Mouse (Mus musculus): ENCODE measurements at regions not wholly inside any gene's neighbourhood (a gene's known extent, or its start where the extent isn't known, plus 50 kb on each side); places are given as distances from the start of the nearest gene placed in this dataset.
A peak's percentile ranks its signal among the peaks of the same experiment; 100 is the strongest.
"Not testable (repeated sequence)": the region's sequence is repeated elsewhere in the genome, so short reads cannot be mapped to it uniquely, and the experiment has no call there.

- DNase-seq (ENCODE audit: inconsistent ontology term), result no peak
Measured at GRCm38 (mm10) chr11:27105920-27106319, 512.1 kb upstream of the Vrk2 start.

GRCm38 (mm10) chr11:27102906-27103305 is 509.1 kb upstream of the Vrk2 start:
- DNase-seq (ENCODE audit: inconsistent ontology term), result no peak

GRCm38 (mm10) chr11:27102045-27102444 is 508.2 kb upstream of the Vrk2 start:
- no peak for DNase-seq (ENCODE audit: inconsistent ontology term)

- no peak for DNase-seq (ENCODE audit: inconsistent ontology term)
Measured at GRCm38 (mm10) chr11:27096615-27097014, 502.8 kb upstream of the Vrk2 start.

- not testable (repeated sequence) for DNase-seq (ENCODE audit: inconsistent ontology term)
Measured at GRCm38 (mm10) chr11:27095460-27095859, 501.7 kb upstream of the Vrk2 start.

- no peak for DNase-seq (ENCODE audit: inconsistent ontology term)
Measured at GRCm38 (mm10) chr11:27086516-27086915, 492.7 kb upstream of the Vrk2 start.

GRCm38 (mm10) chr11:27081188-27081587 is 487.4 kb upstream of the Vrk2 start:
- DNase-seq (ENCODE audit: inconsistent ontology term), result peak; percentile 36

- DNase-seq (ENCODE audit: inconsistent ontology term), result no peak
Measured at GRCm38 (mm10) chr11:27070381-27070780, 476.6 kb upstream of the Vrk2 start.

GRCm38 (mm10) chr11:27027243-27027852 is 433.5 kb upstream of the Vrk2 start:
- DNase-seq (ENCODE audit: inconsistent ontology term), result no peak

GRCm38 (mm10) chr11:27025500-27025899 is 431.7 kb upstream of the Vrk2 start:
- DNase-seq (ENCODE audit: inconsistent ontology term), result no peak

- DNase-seq (ENCODE audit: inconsistent ontology term), result peak; percentile 10
Measured at GRCm38 (mm10) chr11:26996292-26997099, 402.7 kb upstream of the Vrk2 start.

- DNase-seq (ENCODE audit: inconsistent ontology term), result no peak
Measured at GRCm38 (mm10) chr11:26981216-26981615, 387.4 kb upstream of the Vrk2 start.

- no peak for DNase-seq (ENCODE audit: inconsistent ontology term)
Measured at GRCm38 (mm10) chr11:26972533-26973081, 378.8 kb upstream of the Vrk2 start.

GRCm38 (mm10) chr11:26971161-26971560 is 377.4 kb upstream of the Vrk2 start:
- DNase-seq (ENCODE audit: inconsistent ontology term), result peak; percentile 66

- no peak for DNase-seq (ENCODE audit: inconsistent ontology term)
Measured at GRCm38 (mm10) chr11:26967427-26967826, 373.6 kb upstream of the Vrk2 start.

- peak; percentile 68 for DNase-seq (ENCODE audit: inconsistent ontology term)
Measured at GRCm38 (mm10) chr11:26962928-26963667, 369.3 kb upstream of the Vrk2 start.

- DNase-seq (ENCODE audit: inconsistent ontology term), result peak; percentile 20
Measured at GRCm38 (mm10) chr11:26962040-26962927, 368.5 kb upstream of the Vrk2 start.

GRCm38 (mm10) chr11:26961336-26961980 is 367.7 kb upstream of the Vrk2 start:
- DNase-seq (ENCODE audit: inconsistent ontology term), result peak; percentile 87

GRCm38 (mm10) chr11:26956153-26956552 is 362.4 kb upstream of the Vrk2 start:
- no peak for DNase-seq (ENCODE audit: inconsistent ontology term)

- no peak for DNase-seq (ENCODE audit: inconsistent ontology term)
Measured at GRCm38 (mm10) chr11:26931766-26932165, 338.0 kb upstream of the Vrk2 start.

GRCm38 (mm10) chr11:26907099-26907498 is 313.3 kb upstream of the Vrk2 start:
- DNase-seq (ENCODE audit: inconsistent ontology term), result no peak

All from Muller cell, postnatal 12 days (primary cell).